Mouse (Mus musculus) lung, postnatal 0 days (tissue): Measurements from ENCODE around the gene Slc9a9.

Experiments
- CTCF ChIP-seq: IDR thresholded peaks from 2 replicates; pipeline ENCODE4 v1.5.1; 2016; ENCODE audit warnings: antibody characterized with exemption, mild to moderate bottlenecking
- EP300 ChIP-seq: IDR thresholded peaks from 2 replicates; pipeline ENCODE4 v1.6.1; 2016; ENCODE audit warnings: antibody characterized with exemption, mild to moderate bottlenecking, control low read depth

DNA sequence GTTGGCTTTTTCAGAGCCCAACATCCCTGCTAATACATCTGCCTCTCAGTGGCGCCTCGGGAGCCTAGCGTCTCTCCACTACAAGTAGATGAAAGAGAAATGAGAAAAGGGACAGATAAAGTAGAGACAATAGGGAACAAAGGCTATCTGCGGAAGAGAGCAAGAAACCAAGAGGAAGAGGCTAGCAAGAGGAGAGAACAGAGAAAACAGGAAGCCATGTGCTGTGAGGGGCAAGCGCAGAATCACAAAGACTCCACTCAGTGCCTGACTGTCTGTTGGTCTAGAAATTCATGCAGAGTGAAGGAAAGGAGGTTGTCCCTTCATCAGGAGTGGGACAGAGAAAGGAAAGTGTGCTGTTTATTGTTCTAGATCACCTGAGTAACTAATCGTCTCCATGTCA lies 16.5 kb upstream of the Slc9a9 start:
- no peak for TF ChIP-seq CTCF
- TF ChIP-seq EP300 = no peak
